Mouse (Mus musculus) kidney, postnatal 36 days (tissue): ENCODE measurements around the gene Zfp933.
"Not testable (repeated sequence)": the region's sequence is repeated elsewhere in the genome, so short reads cannot be mapped to it uniquely, and the experiment has no call there.

Source experiments
- DNase-seq, 2 experiments: peaks; one replicate each; pipeline ENCODE4 v3.0.0; 2021 to 2022; ENCODE audit warnings: mixed read lengths in 2 of 2

Zfp933 gene

DNA sequence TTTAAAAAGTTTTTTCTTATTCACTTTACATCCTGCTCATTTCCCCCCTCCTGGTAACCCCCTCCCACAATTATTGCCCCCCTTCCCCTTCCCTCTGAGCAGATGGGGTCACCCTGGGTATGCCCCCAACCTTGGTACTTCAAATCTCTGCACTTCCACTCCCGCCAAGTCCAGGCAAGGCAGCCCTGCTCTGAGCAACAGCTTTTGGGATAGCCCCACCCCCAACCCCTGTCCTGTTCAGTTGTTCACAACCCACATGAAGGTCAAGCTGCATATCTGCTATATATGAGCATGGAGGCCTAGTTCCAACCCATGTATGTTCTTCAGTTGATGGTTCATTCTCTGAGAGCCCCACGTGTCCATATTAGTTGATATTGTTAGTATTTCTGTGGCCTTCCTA lies 2.6 kb upstream of the Zfp933 start:
- DNase-seq: no peak

- DNase-seq: no peak
These were observed 422 bp upstream of the Zfp933 start for GRCm38 (mm10) chr4:147848584-147848991.

DNA sequence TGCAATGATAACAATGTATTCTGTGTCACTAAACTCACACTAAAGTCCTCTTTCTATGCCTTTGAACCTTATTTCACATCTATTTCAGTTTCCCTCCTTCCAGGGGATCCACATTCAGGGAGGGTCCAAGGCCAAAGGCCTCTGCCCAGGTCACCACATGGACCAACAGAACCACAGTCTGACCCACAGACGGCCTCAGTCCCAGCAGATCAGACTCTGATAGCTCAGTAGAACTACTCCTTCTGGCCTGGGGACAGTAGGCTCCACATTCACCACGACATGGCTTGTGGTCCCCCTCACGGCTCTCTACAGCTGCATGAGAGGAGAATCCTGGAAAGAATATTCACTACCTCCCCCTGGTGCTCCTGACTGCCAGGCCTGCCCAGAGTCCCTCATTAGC lies 5.3 kb downstream of the Zfp933 start:
- no peak for DNase-seq

- DNase-seq: peak in 1 of 2 experiments; percentile 18
These were observed 8.9 kb downstream of the Zfp933 start for GRCm38 (mm10) chr4:147839282-147839681.

DNA sequence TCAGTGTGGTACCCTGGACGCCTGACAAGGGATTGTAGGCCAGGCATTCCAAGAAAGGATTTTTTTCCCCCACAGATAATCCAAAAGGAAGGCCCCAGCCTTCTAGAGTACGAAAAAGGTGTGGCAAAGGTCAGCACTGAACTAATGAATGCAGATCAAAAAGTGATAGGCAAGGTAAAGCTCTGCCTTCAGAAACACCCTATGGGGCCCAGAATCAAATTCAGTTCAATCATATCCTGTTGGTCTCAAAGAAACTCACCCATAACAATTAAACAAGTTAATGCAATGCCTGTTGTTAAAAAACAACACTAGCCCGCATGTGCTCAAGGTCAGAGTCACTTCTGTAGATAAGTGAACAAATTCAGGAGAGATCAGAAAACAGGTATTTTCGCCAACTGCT lies 23.8 kb downstream of the Zfp933 start:
- DNase-seq: no peak

DNA sequence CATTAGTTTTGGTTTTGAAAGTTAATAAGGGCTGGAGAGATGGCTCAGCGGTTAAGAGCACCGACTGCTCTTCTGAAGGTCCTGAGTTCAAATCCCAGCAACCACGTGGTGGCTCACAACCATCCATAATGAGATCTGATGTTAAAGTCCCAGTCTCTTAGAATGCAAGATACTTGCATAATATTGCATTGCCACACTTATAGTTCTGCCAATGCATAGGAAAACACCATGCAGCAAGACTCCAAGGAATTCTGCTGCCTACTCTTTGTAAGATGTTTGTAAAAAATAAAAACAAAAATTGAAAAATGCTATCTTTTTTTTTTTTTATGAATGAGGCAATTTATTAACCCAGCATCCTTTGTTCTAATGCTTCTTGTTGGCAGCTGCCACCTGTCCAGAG lies 26.8 kb downstream of the Zfp933 start:
- DNase-seq: not testable (repeated sequence)

GRCm38 (mm10) chr4:147819659-147820058 lies 28.5 kb downstream of the Zfp933 start:
- DNase-seq: not testable (repeated sequence)

DNA sequence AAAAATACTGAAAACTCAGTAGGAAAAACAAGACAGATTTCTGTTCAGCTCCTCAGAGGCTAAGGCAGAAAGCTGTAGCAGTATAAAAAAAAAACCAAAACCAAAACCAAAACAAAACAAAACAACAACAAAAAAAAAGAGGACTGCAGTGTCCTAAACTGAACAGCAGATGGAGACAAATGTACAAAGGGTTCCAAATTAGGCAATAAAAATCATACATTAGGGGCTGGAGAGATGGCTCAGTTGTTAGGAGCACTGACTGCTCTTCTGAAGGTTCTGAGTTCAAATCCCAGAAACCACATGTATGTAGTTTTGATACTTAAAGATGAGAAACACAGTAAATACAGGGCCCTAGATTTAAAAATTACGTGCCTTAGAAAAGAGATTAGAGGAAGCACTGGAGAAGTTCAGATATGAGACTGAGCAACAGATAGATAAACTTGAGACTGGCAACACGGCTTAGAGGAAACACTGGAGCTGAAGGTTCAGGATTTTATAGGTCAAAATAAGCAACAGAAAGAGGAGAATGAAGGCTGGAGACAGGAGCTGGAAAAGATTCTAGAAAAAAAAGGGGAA lies 33.5 kb downstream of the Zfp933 start:
- peak in 1 of 2 experiments; percentile 10 for DNase-seq

DNA sequence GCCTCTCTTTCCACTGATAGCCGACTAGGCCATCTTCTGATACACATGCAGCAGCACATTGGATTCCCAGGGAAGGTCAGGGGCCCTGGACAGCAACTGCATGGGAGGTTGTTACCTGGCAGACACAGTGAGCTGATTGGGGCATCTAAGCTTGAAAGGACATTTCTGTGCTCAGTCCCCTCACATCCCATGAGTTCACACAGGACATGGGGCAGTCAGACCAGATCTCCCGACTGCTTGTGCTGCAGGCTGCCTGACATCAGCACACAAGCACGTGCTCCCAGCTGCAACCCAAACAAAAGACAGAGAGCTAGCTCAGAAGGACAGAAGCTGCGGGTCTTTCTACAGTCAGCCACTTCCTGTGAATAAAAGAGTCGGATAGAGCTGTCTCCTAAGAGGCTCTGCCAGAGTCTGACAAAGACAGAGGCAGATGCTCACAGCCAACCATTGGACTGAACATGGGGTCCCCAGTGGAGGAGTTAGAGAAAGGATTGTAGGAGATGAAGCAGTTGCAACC lies 34.9 kb downstream of the Zfp933 start:
- DNase-seq: no peak

- not testable (repeated sequence) for DNase-seq
These were observed 38.2 kb downstream of the Zfp933 start for GRCm38 (mm10) chr4:147809966-147810304.

DNA sequence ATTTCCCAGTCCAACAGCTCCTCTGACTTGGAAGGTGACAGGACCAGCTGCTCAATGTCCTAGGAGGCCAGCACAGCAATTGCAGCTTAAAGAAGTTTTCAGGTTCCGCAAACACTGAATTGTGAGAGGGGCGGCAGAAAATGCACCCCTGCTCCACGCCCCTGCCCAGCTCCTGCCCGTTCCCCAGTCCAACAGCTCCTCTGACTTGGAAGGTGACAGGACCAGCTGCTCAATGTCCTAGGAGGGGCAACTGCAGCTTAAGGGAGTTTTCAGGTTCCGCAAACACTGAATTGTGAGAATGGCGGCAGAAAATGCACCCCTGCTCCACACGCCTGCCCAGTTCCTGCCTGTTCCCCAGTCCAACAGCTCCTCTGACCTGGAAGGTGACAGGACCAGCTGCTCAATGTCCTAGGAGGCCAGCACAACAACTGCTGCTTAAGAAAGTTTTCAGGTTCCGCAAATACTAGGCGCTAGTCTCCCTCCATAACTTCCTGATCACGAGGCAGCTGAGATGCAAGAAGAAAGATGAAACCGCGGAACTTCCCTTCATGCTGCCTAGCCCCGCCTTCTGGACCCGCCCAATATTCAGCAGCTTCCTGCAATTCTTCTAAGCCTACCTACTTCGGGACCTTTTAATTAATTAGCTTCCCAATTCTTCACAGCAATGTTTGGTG lies 38.7 kb downstream of the Zfp933 start, which contains the start of gene Zfp984:
TSS of gene Zfp984 (minus strand) at position 497 of the 674 bp plus-strand sequence.
- peak; percentile 54 to 71 for DNase-seq

GRCm38 (mm10) chr4:147808483-147808882 lies 39.7 kb downstream of the Zfp933 start:
- not testable (repeated sequence) for DNase-seq

DNA sequence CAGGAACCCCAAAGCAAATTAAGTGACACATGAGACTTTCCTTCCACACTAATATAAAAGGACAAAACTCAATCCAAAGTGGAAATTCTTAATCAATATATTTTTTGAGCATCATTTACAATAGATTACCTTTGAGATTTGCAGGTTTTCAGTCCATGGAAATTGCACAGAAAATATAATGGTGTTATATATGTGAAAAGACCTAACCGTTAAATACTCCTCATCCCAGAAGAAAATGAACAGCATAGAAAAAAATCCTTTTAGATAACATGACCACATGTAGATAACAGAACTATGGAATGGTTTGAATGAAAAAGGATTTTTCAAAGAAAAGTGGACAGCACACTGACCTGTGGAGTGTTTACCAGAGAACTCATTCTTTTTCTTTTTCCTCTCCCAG lies 52.9 kb downstream of the Zfp933 start:
- not testable (repeated sequence) for DNase-seq

GRCm38 (mm10) chr4:147794026-147794665 lies 54.0 kb downstream of the Zfp933 start:
- not testable (repeated sequence) for DNase-seq

- DNase-seq: not testable (repeated sequence)
These were observed 54.7 kb downstream of the Zfp933 start for GRCm38 (mm10) chr4:147793390-147793916.

GRCm38 (mm10) chr4:147791729-147792128 lies 56.4 kb downstream of the Zfp933 start:
- DNase-seq: not testable (repeated sequence)
